28 mouse cellular contexts compared by ENCODE assay signal in genomic region chr3:69051894-69052293, GRCm38 (mm10). TPM values are rescaled to one million over a fixed set of nuclear protein-coding genes. Genes with fewer than 3 reads are reported as not detected.
DNase-seq lines count a peak whose midpoint lies in the region; ATAC-seq and TF ChIP-seq lines count a peak whose summit lies in the region.
"Had no signal": no experiment of that assay in that cellular context is flagged by ENCODE, and none has a peak within 500 bp of the region (broad histone marks: within the 10 kb centered on the region; RNA-seq: fewer than 3 reads in every experiment).

No protein-coding gene starts in this region.

- H3K4me3 ChIP-seq in liver, embryonic 15.5 days (replicated peaks) = no peak overlapping the region
- H3K4me3 ChIP-seq in E14TG2a.4 (replicated peaks; ENCODE audit: low read length) = peak overlapping the region; percentile 4; the same call in 1 of the 2 replicates
- H3K4me3 ChIP-seq: embryonic facial prominence, embryonic 13.5 days; embryonic facial prominence, embryonic 15.5 days; erythroblast, embryonic 14.5 days; forebrain, embryonic 10.5 days; forebrain, embryonic 12.5 days had no signal

- no peaks in the 10 kb centered on the region for H3K36me3 ChIP-seq in liver, embryonic 15.5 days (replicated peaks)
- H3K36me3 ChIP-seq in E14TG2a.4 (ENCODE audit: insufficient read depth, low read length) = no peaks in the 10 kb centered on the region
- H3K36me3 ChIP-seq: embryonic facial prominence, embryonic 13.5 days; embryonic facial prominence, embryonic 15.5 days; forebrain, embryonic 10.5 days; forebrain, embryonic 12.5 days had no signal

- peak; percentile 45 for DNase-seq in heart, adult 11 months
- DNase-seq in heart, adult 18-20 months = no peak
- no peak for DNase-seq in liver
- DNase-seq in urinary bladder, postnatal 36 days (ENCODE audit: low spot score in 2 of 2) = no peak
- DNase-seq: adrenal gland, adult 2 months; adrenal gland, postnatal 10 days; adrenal gland, postnatal 25 days; B cell, adult 2 months; cerebellum, adult 11 months; cerebellum, adult 18-20 months; cerebellum, adult 8-10 months; cerebellum, adult 9-11 months; cerebellum, postnatal 14 days; cerebellum, postnatal 36 days; embryo, embryonic 11 days had no signal

- WGBS in liver, embryonic 15.5 days (ENCODE audit: insufficient replicate concordance) = 79% methylated on average over 11 of the region's 11 CpGs

- no peak overlapping the region for H3K4me2 ChIP-seq in liver, embryonic 15.5 days
- H3K4me2 ChIP-seq: embryonic facial prominence, embryonic 13.5 days; embryonic facial prominence, embryonic 15.5 days; forebrain, embryonic 12.5 days had no signal

- no peaks in the 10 kb centered on the region for H3K9me3 ChIP-seq in liver, embryonic 15.5 days (replicated peaks)
- no peaks in the 10 kb centered on the region for H3K9me3 ChIP-seq in E14TG2a.4 (ENCODE audit: low read length)
- H3K9me3 ChIP-seq: embryonic facial prominence, embryonic 13.5 days; embryonic facial prominence, embryonic 15.5 days; forebrain, embryonic 10.5 days; forebrain, embryonic 12.5 days had no signal

- peaks cover 65% of the 10 kb centered on the region for H3K4me1 ChIP-seq in liver, embryonic 15.5 days (replicated peaks)
- peaks cover 8% of the 10 kb centered on the region; the same call in 1 of the 2 replicates for H3K4me1 ChIP-seq in E14TG2a.4 (replicated peaks; ENCODE audit: low read depth, low read length)
- H3K4me1 ChIP-seq: embryonic facial prominence, embryonic 13.5 days; embryonic facial prominence, embryonic 15.5 days; forebrain, embryonic 10.5 days; forebrain, embryonic 12.5 days had no signal

- no peak overlapping the region for H3K9ac ChIP-seq in liver, embryonic 15.5 days
- H3K9ac ChIP-seq: embryonic facial prominence, embryonic 13.5 days; embryonic facial prominence, embryonic 15.5 days; forebrain, embryonic 12.5 days had no signal

- TF ChIP-seq CTCF in E14TG2a.4 (conservative IDR thresholded peaks at IDR 0.05; ENCODE audit: low read length) = no peak

- ATAC-seq in liver, embryonic 15.5 days (ENCODE audit: insufficient read depth) = no peak
- ATAC-seq: activated CD4-positive, CD25-positive, alpha-beta regulatory T cell, adult 4 months; CD4-positive, CD25-positive, alpha-beta regulatory T cell, adult 4 months; forebrain, embryonic 14.5 days; forebrain, embryonic 16.5 days; Patski had no signal

- no peaks in the 10 kb centered on the region for H3K27me3 ChIP-seq in liver, embryonic 15.5 days
- peaks cover 7% of the 10 kb centered on the region; the same call in 1 of the 2 replicates for H3K27me3 ChIP-seq in E14TG2a.4 (ENCODE audit: insufficient read depth, low read length)
- H3K27me3 ChIP-seq: CH12.LX; embryonic facial prominence, embryonic 13.5 days; embryonic facial prominence, embryonic 15.5 days; forebrain, embryonic 12.5 days; Patski had no signal

- H3K27ac ChIP-seq in liver, embryonic 15.5 days (replicated peaks) = peak overlapping the region; percentile 14; the same call in 1 of the 2 replicates
- H3K27ac ChIP-seq: embryonic facial prominence, embryonic 13.5 days; embryonic facial prominence, embryonic 15.5 days; forebrain, embryonic 10.5 days; forebrain, embryonic 12.5 days had no signal

RNA-seq across cellular contexts. Expression of gene Trim59, which starts 7.3 kb away (rescaled TPM):
- 1 to 10 TPM; 1.4 to 1.7 TPM for total RNA-seq in heart, adult 18-20 months (2021)
- 143 and 145 TPM in 2 replicates for polyA plus RNA-seq in liver, embryonic 15.5 days (2015; fragmentation: Nextera tagmentation; extraction: Ambion mirVana)

RNA-seq across cellular contexts. Expression of gene Smc4, which starts 47.4 kb away (rescaled TPM):
- total RNA-seq in heart, adult 18-20 months (2021) = 10 to 100 TPM in 1 of 2 experiments, 1 to 10 TPM in 1; 9.7 to 13.3 TPM
- polyA plus RNA-seq in liver, embryonic 15.5 days (2015; fragmentation: Nextera tagmentation; extraction: Ambion mirVana) = 131 and 146 TPM in 2 replicates

RNA-seq across cellular contexts. Expression of gene Ift80, which starts 47.5 kb away (rescaled TPM):
- total RNA-seq in heart, adult 18-20 months (2021) = 1 to 10 TPM; 4.0 to 5.3 TPM
- 5.6 and 6.0 TPM in 2 replicates for polyA plus RNA-seq in liver, embryonic 15.5 days (2015; fragmentation: Nextera tagmentation; extraction: Ambion mirVana)
